Mouse (Mus musculus) cortical plate, adult 2 months (tissue): ENCODE results near the gene Ak3.
A peak's percentile ranks its signal among the peaks of the same experiment; 100 is the strongest.

Experiments
- CTCF ChIP-seq: fragments of 200-500 bp; IDR thresholded peaks from 2 replicates; pipeline ENCODE4 v1.5.1; 2011; ENCODE audit warnings: mild to moderate bottlenecking, control low read depth, low read length; ENCODE audit not compliant: insufficient read depth; ENCODE audit errors: extremely low read depth
- POLR2A ChIP-seq: fragments of 200-500 bp; IDR thresholded peaks from 2 replicates; pipeline ENCODE4 v1.6.1; 2011; ENCODE audit warnings: mild to moderate bottlenecking, low read length, control low read depth; ENCODE audit not compliant: insufficient read depth; ENCODE audit errors: extremely low read depth

- TF ChIP-seq CTCF, result no peak
- peak; percentile 37; the same call in 1 of the 2 replicates for TF ChIP-seq POLR2A
Measured at GRCm38 (mm10) chr19:29066981-29067471, 19.3 kb upstream of the Ak3 start.
